Mouse (Mus musculus) spleen, postnatal 14 days (tissue): ENCODE data around the gene Fsd1.

Source experiments
- DNase-seq, 2 experiments: peaks; one replicate each; pipeline ENCODE4 v3.0.0; 2021 to 2022; ENCODE audit warnings: low spot score in 2 of 2

Fsd1 gene

GRCm38 (mm10) chr17:56009088-56009961 lies 23.0 kb downstream of the Fsd1 start:
- DNase-seq, result peak; percentile 77 to 79

- no peak for DNase-seq
Measured at GRCm38 (mm10) chr17:56009962-56010240, 23.6 kb downstream of the Fsd1 start.

GRCm38 (mm10) chr17:56010255-56010654 lies 23.9 kb downstream of the Fsd1 start:
- no peak for DNase-seq

GRCm38 (mm10) chr17:56010681-56011080 lies 24.4 kb downstream of the Fsd1 start:
- DNase-seq, result peak; percentile 65 to 83

- no peak for DNase-seq
Measured at GRCm38 (mm10) chr17:56011441-56011840, 25.1 kb downstream of the Fsd1 start.

- DNase-seq, result no peak
Measured at GRCm38 (mm10) chr17:56015293-56015692, 29.0 kb downstream of the Fsd1 start.

GRCm38 (mm10) chr17:56016382-56016781 lies 30.1 kb downstream of the Fsd1 start:
- no peak for DNase-seq

- no peak for DNase-seq
Measured at GRCm38 (mm10) chr17:56016793-56017785, 30.8 kb downstream of the Fsd1 start.

GRCm38 (mm10) chr17:56017848-56018247 lies 31.5 kb downstream of the Fsd1 start:
- DNase-seq, result no peak

GRCm38 (mm10) chr17:56018347-56019131 lies 32.2 kb downstream of the Fsd1 start:
- peak in 1 of 2 experiments; percentile 55 for DNase-seq

GRCm38 (mm10) chr17:56020400-56021084 lies 34.2 kb downstream of the Fsd1 start:
- DNase-seq, result no peak

- no peak for DNase-seq
Measured at GRCm38 (mm10) chr17:56021161-56021910, 35.0 kb downstream of the Fsd1 start.

- DNase-seq, result no peak
Measured at GRCm38 (mm10) chr17:56022131-56022988, 36.1 kb downstream of the Fsd1 start.

- DNase-seq, result no peak
Measured at GRCm38 (mm10) chr17:56022989-56023290, 36.6 kb downstream of the Fsd1 start.

- DNase-seq, result no peak
Measured at GRCm38 (mm10) chr17:56023386-56023785, 37.1 kb downstream of the Fsd1 start.

- DNase-seq, result no peak
Measured at GRCm38 (mm10) chr17:56024476-56024875, 38.2 kb downstream of the Fsd1 start.

GRCm38 (mm10) chr17:56024931-56025330 lies 38.6 kb downstream of the Fsd1 start:
- DNase-seq, result no peak

- DNase-seq, result no peak
Measured at GRCm38 (mm10) chr17:56026303-56026702, 40.0 kb downstream of the Fsd1 start.

GRCm38 (mm10) chr17:56026881-56027280 lies 40.6 kb downstream of the Fsd1 start:
- DNase-seq, result no peak
